Mouse (Mus musculus) liver, embryonic 14.5 days (tissue): ENCODE data around the gene Tsen15.

Source experiments
- CTCF ChIP-seq: IDR thresholded peaks from 2 replicates; pipeline ENCODE4 v1.5.1; 2016; ENCODE audit warnings: antibody characterized with exemption, low read depth, control low read depth
- EP300 ChIP-seq: IDR thresholded peaks from 2 replicates; pipeline ENCODE4 v1.6.1; 2016; ENCODE audit warnings: antibody characterized with exemption, low read depth

DNA sequence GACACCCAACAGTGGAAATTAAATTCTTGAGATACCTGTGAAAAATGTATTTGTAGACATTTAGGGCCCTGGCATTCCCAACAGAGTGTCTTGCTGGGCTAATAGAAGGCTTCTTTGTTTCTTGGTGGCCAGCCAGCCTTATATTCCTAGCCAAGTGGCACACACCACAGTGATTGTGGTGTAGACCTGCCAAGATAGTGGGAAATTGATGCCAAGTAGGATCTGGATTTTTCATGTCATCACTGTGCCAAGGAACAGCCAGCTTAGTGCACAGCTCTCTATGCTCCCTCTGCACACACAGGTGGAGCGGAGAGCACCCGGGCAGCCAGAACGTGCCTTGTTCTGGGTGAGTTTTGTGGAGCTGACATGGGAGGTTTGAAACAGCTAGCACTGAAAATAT, 24.2 kb upstream of the Tsen15 start:
- no peak for TF ChIP-seq CTCF
- TF ChIP-seq EP300 = no peak
